Mouse (Mus musculus) lung, embryonic 14.5 days (tissue): ENCODE data around the gene Cbr2. TPM values are rescaled to one million over a fixed set of nuclear protein-coding genes. Genes with fewer than 3 reads are reported as not detected.

Experiments used
- ATAC-seq: fragments of 200-750 bp; cut with Nextera tagmentation; 2 replicates; pipeline ENCODE4 v1.8.0; 2017; ENCODE audit warnings: mild to moderate bottlenecking, moderate TSS enrichment, moderate library complexity; ENCODE audit not compliant: insufficient read depth
- DNase-seq: peaks from one replicate; pipeline ENCODE4 v3.0.0-alpha.2; 2015
- H3K27ac ChIP-seq: fragments of 300-500 bp; sonication (generic); 2 replicates; pipeline ENCODE4 v1.5.1; 2014; ENCODE audit warnings: low read depth, mild to moderate bottlenecking, moderate library complexity
- H3K27me3 ChIP-seq: fragments of 300-500 bp; sonication (generic); 2 replicates; pipeline ENCODE4 v1.6.1; 2014; ENCODE audit warnings: low read length, control low read depth; ENCODE audit not compliant: insufficient read depth
- H3K36me3 ChIP-seq: fragments of 300-500 bp; sonication (generic); 2 replicates; pipeline ENCODE4 v1.6.1; 2014; ENCODE audit warnings: control low read depth; ENCODE audit not compliant: insufficient read depth
- H3K4me1 ChIP-seq: fragments of 300-500 bp; sonication (generic); 2 replicates; pipeline ENCODE4 v1.6.1; 2014; ENCODE audit warnings: antibody characterized with exemption, control low read depth; ENCODE audit not compliant: insufficient read depth
- H3K4me2 ChIP-seq: fragments of 300-500 bp; sonication (generic); 2 replicates; pipeline ENCODE4 v1.6.1; 2014; ENCODE audit warnings: mild to moderate bottlenecking
- H3K4me3 ChIP-seq: fragments of 300-500 bp; sonication (generic); 2 replicates; pipeline ENCODE4 v1.5.1; 2014; ENCODE audit warnings: low read depth, low read length
- H3K9ac ChIP-seq: fragments of 300-500 bp; sonication (generic); 2 replicates; pipeline ENCODE4 v1.6.1; 2014
- H3K9me3 ChIP-seq: fragments of 300-500 bp; sonication (generic); 2 replicates; pipeline ENCODE4 v1.6.1; 2016; ENCODE audit warnings: low read depth, low read length, control low read depth
- CTCF ChIP-seq: IDR thresholded peaks from 2 replicates; pipeline ENCODE4 v1.5.1; 2016; ENCODE audit warnings: antibody characterized with exemption, low read depth
- WGBS: fragments of 180-500 bp; shearing (Covaris S2); extraction: QIAGEN DNeasy Blood & Tissue Kit; methylation state at CpG from one replicate; pipeline ENCODE4 v1.1.7; 2014; 5-methylcytosine and 5-hydroxymethylcytosine counted together
- polyA plus RNA-seq: library from polyadenylated mRNA; unstranded; fragments of >200 nt; fragmentation: Nextera tagmentation; extraction: Ambion mirVana; gene quantifications from 2 replicates; pipeline ENCODE4 v1.2.1, GENCODE M21; 2014

Cbr2 gene
- polyA plus RNA-seq, 1 experiment from 2014 or later = 14.7 TPM

- ATAC-seq (no peak), DNase-seq (no peak)
- H3K27me3 ChIP-seq = no peaks in the 10 kb centered on the region
- peak overlapping the region; percentile 52; the same call in 1 of the 2 replicates for H3K27ac ChIP-seq
- 67% methylated on average over 2 of the region's 2 CpGs for WGBS
- no peak for TF ChIP-seq CTCF
- H3K9me3 ChIP-seq = no peaks in the 10 kb centered on the region
- H3K9ac ChIP-seq = no peak overlapping the region
- no peak overlapping the region for H3K4me3 ChIP-seq
- no peak overlapping the region for H3K4me2 ChIP-seq
- peaks cover 70% of the 10 kb centered on the region for H3K36me3 ChIP-seq
- peaks cover 14% of the 10 kb centered on the region for H3K4me1 ChIP-seq
Measured at GRCm38 (mm10) chr11:120684660-120685059, 47.3 kb downstream of the Cbr2 start.

DNA sequence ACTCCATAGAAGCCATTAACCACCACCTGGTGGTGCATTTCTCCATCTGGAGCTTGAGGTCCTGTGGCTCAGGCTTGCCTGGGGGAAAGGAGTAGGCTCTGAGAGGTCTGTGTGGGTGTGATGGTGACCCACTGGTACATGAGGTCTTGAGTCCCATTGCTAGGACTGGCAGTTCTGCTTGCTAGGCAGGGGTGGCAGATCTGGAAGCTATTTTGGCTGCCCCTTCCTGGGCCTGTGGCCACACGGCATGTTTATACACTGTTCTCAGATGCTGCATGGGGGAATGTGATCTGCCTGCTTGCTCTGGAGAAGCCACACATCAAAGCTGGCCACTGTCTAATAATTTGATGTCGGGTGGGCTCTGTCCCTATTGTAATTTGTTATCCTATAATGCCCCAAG lies 47.8 kb downstream of the Cbr2 start:
- H3K4me1 ChIP-seq = peaks cover 14% of the 10 kb centered on the region
- peaks cover 71% of the 10 kb centered on the region for H3K36me3 ChIP-seq
- 70% methylated on average over 2 of the region's 2 CpGs for WGBS

GRCm38 (mm10) chr11:120683536-120683935 lies 48.4 kb downstream of the Cbr2 start:
- H3K27ac ChIP-seq = no peak overlapping the region
- H3K9me3 ChIP-seq = no peaks in the 10 kb centered on the region
- peaks cover 71% of the 10 kb centered on the region for H3K36me3 ChIP-seq
- ATAC-seq = no peak
- no peak overlapping the region for H3K4me3 ChIP-seq
- DNase-seq = no peak
- H3K4me1 ChIP-seq = peaks cover 14% of the 10 kb centered on the region
- H3K4me2 ChIP-seq = no peak overlapping the region
- no peak overlapping the region for H3K9ac ChIP-seq
- 87% methylated on average over 3 of the region's 3 CpGs for WGBS
- TF ChIP-seq CTCF = no peak
- no peaks in the 10 kb centered on the region for H3K27me3 ChIP-seq

More for the DNA sequence above, 47.8 kb downstream of the Cbr2 start:
- peak overlapping the region; percentile 52; the same call in 1 of the 2 replicates for H3K27ac ChIP-seq
- H3K27me3 ChIP-seq = no peaks in the 10 kb centered on the region
- H3K4me2 ChIP-seq = no peak overlapping the region
- no peak for DNase-seq
- ATAC-seq = no peak
- no peaks in the 10 kb centered on the region for H3K9me3 ChIP-seq
- no peak overlapping the region for H3K4me3 ChIP-seq
- no peak overlapping the region for H3K9ac ChIP-seq
- TF ChIP-seq CTCF = no peak

DNA sequence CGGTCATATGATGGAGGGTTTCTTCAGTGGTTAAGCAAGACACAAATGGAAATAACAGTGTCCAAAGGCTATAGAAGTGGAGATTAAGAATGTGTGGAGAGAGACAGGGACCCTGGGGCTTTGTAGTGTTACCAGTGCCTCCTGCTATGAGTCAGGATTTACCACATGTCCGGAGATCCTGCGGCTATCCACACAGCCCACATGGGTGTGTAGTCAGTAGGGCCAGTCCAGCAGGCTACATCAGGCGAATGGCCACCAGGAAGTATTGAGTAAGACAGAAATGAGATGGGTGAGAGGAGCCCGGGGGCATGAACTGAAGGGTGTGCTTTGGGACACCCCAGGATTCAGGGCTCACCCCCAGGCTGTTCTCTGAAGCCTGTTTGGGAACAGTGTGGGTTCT lies 49.2 kb downstream of the Cbr2 start:
- peaks cover 14% of the 10 kb centered on the region for H3K4me1 ChIP-seq
- no peak for DNase-seq
- H3K27ac ChIP-seq = no peak overlapping the region
- peaks cover 73% of the 10 kb centered on the region for H3K36me3 ChIP-seq
- no peak for ATAC-seq
- TF ChIP-seq CTCF = no peak
- H3K4me3 ChIP-seq = no peak overlapping the region
- no peaks in the 10 kb centered on the region for H3K9me3 ChIP-seq
- H3K9ac ChIP-seq = no peak overlapping the region
- H3K4me2 ChIP-seq = no peak overlapping the region
- 89% methylated on average over 5 of the region's 5 CpGs for WGBS
- no peaks in the 10 kb centered on the region for H3K27me3 ChIP-seq

DNA sequence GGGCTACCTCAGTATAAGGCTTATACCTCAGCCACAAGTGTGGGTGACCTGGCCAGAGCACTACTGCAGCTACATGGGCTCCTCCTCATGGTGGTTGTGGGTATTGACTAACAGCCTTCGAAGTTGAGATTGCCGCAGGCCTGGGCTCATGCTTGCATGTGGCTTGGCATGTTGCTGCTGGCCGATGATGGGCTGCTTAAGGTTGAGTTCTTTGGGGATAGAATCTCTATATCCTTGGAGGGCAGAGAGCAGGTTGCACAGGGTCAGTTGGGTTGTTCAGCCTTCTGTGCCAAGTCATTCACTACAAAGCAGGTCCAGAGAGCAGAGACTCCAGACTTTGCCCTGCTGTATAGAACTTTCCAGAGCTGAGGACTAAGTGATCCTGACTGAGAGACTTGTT lies 52.0 kb downstream of the Cbr2 start:
- Histone ChIP-seq H3K4me2 (no peak overlapping the region), H3K27ac (no peak overlapping the region), H3K9ac (no peak overlapping the region), H3K27me3 (no peaks in the 10 kb centered on the region), H3K4me1 (no peaks in the 10 kb centered on the region), H3K9me3 (no peaks in the 10 kb centered on the region), H3K4me3 (no peak overlapping the region), H3K36me3 (peaks cover 68% of the 10 kb centered on the region)
- WGBS = 77% methylated on average over 3 of the region's 3 CpGs
- DNase-seq (peak; percentile 46), ATAC-seq (no peak)
- TF ChIP-seq CTCF = peak; percentile 63

Other genes with a start within 250 kb of the Cbr2 start
- gene Mrpl12, start 247.5 kb downstream of the Cbr2 start, polyA plus RNA-seq = 150 and 162 TPM in 2 replicates
- 68.9 and 71.3 TPM in 2 replicates for gene Slc25a10, start 240.3 kb downstream of the Cbr2 start, polyA plus RNA-seq
- gene Gcgr, start 201.4 kb downstream of the Cbr2 start, polyA plus RNA-seq = 0.59 and 1.4 TPM in 2 replicates
- 226 and 229 TPM in 2 replicates for gene Mcrip1, start 182.4 kb downstream of the Cbr2 start, polyA plus RNA-seq
- not detected in 2 replicates for gene Ppp1r27, start 181.0 kb downstream of the Cbr2 start, polyA plus RNA-seq
- 872 and 897 TPM in 2 replicates for gene P4hb, start 158.9 kb downstream of the Cbr2 start, polyA plus RNA-seq
- gene Arhgdia, start 150.5 kb downstream of the Cbr2 start, polyA plus RNA-seq = 717 and 734 TPM in 2 replicates
- gene Alyref, start 133.7 kb downstream of the Cbr2 start, polyA plus RNA-seq = 617 and 627 TPM in 2 replicates
- gene Anapc11, start 133.7 kb downstream of the Cbr2 start, polyA plus RNA-seq = 229 and 237 TPM in 2 replicates
- 0.89 and 1.3 TPM in 2 replicates for gene Npb, start 123.6 kb downstream of the Cbr2 start, polyA plus RNA-seq
- gene Pcyt2, start 114.2 kb downstream of the Cbr2 start, polyA plus RNA-seq = 95.3 and 99.5 TPM in 2 replicates
- 26.1 and 33.1 TPM in 2 replicates for gene Sirt7, start 106.9 kb downstream of the Cbr2 start, polyA plus RNA-seq
- 25.3 and 28.6 TPM in 2 replicates for gene Mafg, start 98.5 kb downstream of the Cbr2 start, polyA plus RNA-seq
- gene Pycr1, start 88.3 kb downstream of the Cbr2 start, polyA plus RNA-seq = 29.0 and 29.8 TPM in 2 replicates
- 1.1 TPM in 1 of 2 replicates, not detected in the other for gene Myadml2, start 84.0 kb downstream of the Cbr2 start, polyA plus RNA-seq
- 3.9 and 5.3 TPM in 2 replicates for gene Notum, start 70.9 kb downstream of the Cbr2 start, polyA plus RNA-seq
- 124 and 130 TPM in 2 replicates for gene Aspscr1, start 59.1 kb downstream of the Cbr2 start, polyA plus RNA-seq
- 168 and 173 TPM in 2 replicates for gene Cenpx, start 18.4 kb downstream of the Cbr2 start, polyA plus RNA-seq
- gene Lrrc45, start 18.2 kb downstream of the Cbr2 start, polyA plus RNA-seq = 44.1 and 46.1 TPM in 2 replicates
- 10.3 and 10.7 TPM in 2 replicates for gene Rac3, start 10.6 kb downstream of the Cbr2 start, polyA plus RNA-seq
- 27.2 and 29.7 TPM in 2 replicates for gene Dcxr, start 4.8 kb downstream of the Cbr2 start, polyA plus RNA-seq
- gene Hmga1b, start 30.7 kb upstream of the Cbr2 start, polyA plus RNA-seq = 5.3 and 7.3 TPM in 2 replicates
- gene Rfng, start 52.1 kb upstream of the Cbr2 start, polyA plus RNA-seq = 33.0 and 34.0 TPM in 2 replicates
- 240 and 257 TPM in 2 replicates for gene Gps1, start 52.2 kb upstream of the Cbr2 start, polyA plus RNA-seq
- 77.2 and 87.4 TPM in 2 replicates for gene Dus1l, start 64.3 kb upstream of the Cbr2 start, polyA plus RNA-seq
- gene Fasn, start 92.4 kb upstream of the Cbr2 start, polyA plus RNA-seq = 83.3 and 95.5 TPM in 2 replicates
- 6.3 and 7.2 TPM in 2 replicates for gene Ccdc57, start 200.8 kb upstream of the Cbr2 start, polyA plus RNA-seq
- 37.7 and 39.3 TPM in 2 replicates for gene Slc16a3, start 216.4 kb upstream of the Cbr2 start, polyA plus RNA-seq